Mouse (Mus musculus) right cerebral cortex, adult 2 months (tissue): ENCODE results near the gene Atp13a3.

ENCODE experiments used
- DNase-seq, 2 experiments: peaks; one replicate each; pipeline ENCODE4 v3.0.0; 2021 to 2022; ENCODE audit warnings: low spot score in 2 of 2

Gene Atp13a3

DNA sequence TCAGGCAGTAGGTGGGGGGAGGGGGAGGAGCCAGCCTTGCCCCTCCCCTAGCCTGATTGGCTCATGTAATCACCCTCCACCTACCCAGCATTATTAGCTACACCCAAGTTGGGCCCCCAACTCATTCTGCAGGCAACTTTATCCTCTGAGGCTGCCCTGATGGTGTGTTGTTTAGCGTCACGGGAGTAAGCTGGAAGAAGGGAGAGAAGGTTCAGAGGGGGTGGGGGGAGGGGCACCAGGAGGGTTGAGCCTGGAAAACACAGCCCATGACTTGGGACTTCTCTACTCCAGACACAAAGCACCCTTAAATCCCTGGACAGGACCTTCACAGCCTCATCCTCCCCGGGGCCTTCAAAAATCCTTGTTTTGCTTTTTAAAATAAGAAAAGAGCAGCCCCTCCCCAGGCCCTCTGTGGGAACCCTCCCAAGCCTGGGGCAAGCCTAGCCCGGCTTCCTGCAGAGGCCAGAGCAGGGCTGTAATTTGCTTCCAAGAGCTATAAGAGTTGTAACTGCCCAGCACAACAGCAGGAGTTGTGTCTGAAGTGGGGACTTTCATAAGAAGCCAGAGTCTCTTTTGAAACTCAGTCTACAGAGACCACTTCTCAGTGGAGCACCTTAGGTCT lies 125.0 kb downstream of the Atp13a3 start:
- no peak for DNase-seq

DNA sequence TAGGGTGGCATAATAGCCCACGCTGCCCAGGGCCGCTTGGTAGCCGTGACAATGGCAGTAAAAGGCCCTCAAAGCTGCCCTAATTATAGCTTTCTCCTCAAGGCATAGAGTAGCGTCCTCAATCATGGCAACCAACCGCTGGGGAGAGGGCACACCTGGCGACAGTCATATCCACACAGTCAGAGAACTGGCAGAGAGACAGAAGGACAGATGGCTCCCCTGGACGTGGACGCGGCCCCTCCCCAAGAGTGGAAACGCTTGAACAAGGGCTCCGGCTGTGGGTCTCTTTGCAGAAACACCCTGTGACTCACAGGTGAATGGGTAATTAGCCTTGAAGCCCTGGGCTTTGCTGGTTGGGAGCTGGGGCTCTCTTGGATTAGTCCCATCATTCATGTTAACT lies 127.4 kb downstream of the Atp13a3 start:
- DNase-seq: no peak

DNA sequence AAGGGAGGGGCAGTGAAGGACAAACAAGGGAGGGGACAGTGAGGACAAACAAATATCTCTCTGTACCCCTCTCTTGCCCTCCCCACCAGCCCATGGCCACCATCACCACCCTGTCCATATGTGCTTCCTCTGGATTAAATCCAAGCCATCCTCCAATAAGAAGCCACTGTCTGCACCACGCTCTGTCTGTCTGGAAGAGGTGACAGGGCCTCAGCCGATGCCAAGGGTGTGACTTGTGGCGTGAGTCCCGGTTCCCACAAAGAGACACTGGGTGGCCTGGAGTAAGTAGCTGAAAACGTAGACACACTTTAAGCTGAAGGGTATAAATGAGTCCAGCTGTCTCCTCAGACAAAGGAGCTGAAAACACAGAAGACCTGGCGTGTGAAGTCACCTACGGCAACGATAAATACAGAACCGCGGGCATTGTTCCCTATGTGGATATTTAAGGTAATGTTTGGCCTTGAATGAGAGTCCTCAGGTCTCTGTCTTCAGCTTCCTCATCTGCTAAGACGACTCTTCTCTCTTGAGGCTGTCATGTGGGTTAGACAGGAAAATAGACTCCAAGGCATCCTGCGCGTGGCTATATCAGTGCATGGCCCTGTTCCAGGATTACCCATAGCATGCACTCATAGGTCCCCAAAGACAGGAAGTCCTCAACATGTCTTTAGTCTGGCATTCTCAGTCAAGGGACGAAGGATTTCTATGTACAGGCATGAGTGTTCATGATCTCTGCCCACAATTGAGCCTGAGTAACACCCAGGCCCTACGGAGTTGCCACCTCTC lies 130.0 kb downstream of the Atp13a3 start:
- no peak for DNase-seq

DNA sequence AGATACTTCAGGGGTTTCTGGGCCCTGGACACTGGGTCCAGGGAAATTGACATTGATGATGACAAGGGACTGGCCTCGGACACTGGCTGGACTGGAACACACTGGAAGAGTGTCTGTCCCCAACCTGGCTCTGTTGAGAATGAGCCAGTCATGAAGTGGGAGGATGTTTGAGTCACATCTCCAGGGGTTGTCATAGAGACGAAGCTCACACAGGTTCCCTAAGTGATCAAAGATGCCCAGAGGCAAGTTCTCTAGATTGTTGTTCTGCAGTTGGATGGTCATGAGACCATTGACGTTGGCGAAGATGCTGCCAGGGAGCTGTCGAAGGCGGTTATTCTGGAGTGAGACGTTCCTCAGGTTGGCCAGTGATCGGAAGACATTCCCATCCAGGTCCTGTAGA lies 132.7 kb downstream of the Atp13a3 start:
- DNase-seq: peak; percentile 24 to 28

DNA sequence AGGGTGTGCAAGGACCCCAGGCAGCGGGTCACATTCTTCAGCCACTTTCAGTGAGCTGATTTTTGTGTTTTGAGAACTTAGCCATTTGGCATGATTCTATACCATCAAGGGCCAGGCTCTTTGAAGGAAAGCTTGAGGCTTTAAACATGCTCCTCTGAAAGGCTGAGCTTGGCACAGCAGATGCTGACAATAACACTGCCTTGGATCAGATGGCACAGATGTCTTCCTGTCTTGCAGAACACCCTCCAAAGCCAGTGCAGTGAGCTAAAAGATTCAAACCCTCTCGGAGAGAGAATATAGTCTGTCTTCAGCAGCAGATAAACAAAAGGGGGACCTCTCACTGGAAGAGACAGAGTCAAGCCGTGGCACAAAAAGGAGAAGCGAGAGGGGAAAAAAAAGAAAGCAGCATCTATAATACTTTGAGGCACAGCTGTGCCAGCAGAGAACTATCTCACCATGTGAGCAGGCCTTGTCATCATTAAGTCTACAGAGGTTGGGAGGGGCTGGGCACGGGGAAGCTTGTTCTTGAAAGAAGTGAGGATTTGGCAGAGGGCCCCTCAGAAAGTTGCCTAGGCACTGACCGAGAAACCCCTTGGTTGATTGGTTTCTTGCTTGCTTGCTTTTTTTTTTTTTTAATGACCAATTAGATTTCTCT lies 133.7 kb downstream of the Atp13a3 start:
- peak in 1 of 2 experiments; percentile 41 for DNase-seq

DNA sequence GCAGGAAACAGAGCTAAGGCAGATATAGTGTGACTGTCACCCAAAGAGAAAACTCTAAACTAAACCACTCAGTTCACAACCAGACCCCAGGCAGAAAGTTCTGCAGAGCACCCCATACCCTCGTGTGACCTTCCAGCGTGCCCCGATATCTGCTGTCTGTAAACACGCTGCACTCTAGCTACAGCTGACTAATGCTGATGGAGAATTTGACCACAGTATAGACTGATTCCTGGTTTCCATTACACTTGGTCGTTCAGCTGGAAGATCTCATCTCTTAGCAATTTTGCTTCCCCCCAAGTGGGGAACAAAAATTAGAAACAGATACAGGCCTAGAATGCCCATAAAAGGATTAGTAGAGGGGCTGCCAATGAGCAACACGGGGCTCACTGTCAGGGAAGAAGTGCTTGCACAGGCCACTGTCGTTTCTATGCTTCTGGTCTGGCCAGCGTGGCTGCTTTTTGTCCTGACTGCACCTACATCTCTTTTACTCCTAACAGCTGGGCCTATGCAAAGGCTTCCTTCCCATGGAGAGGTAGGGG lies 134.5 kb downstream of the Atp13a3 start:
- DNase-seq: no peak

DNA sequence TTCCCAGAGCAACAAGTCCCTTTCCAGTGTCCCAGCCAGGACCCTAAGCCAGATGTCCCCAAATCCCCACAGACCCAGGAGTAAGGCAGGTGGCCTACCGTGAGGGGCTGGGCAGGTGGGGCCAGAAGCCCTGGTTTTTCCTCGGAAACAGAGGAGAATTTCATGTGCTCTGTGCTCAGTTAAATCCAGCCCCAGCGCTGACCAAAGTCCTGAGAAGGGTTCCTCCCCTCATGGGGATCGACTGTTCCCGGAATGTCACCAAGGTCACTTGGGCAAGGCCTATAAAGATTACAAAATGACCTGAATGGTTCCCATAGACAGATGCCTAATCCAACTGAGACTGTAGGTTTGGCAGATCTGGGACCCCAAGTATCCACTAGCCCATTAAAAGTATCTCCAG lies 138.4 kb downstream of the Atp13a3 start, which contains the start of gene Cpn2:
Gene Cpn2, minus strand, starts transcription at position 141 of the 400 bp plus-strand sequence.
- no peak for DNase-seq

DNA sequence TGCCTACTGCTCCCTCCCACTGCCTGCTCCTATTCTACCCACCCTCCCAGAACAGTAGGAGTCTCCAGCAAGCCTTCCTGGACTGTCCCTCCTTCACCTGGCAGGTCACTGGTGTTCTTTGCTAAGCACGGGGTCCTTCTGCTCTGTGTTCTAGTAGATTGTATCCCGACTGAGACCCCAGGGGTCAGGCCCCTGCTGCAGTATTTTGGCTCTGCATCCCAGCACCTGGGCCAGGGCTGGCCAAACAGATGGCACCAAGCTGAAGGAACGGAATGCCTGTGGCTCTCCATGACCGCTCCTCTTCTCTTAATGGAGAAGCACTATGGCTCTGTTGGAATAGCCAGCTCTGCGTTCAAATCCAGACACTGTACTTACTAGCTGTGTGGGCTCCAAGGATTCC lies 139.2 kb downstream of the Atp13a3 start:
- no peak for DNase-seq

DNA sequence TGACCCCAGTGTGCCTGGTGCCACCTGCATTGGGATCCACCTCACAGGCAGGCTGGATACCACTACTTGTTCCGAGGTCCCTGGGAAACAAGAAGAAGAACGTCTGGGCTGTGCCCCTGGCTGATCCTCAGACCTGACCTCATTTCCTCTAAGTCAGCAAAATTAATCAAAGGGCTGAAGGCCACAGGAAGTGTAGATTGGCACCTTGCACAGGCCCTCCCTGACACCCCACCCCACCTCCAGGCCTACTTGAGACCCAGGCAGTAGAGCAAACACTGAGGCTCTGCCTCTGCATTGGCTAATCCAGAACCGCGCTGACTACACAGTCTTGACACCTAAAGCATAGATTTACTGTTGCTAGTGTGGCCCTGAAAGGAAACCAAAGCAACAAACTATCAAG lies 140.2 kb downstream of the Atp13a3 start:
- no peak for DNase-seq

DNA sequence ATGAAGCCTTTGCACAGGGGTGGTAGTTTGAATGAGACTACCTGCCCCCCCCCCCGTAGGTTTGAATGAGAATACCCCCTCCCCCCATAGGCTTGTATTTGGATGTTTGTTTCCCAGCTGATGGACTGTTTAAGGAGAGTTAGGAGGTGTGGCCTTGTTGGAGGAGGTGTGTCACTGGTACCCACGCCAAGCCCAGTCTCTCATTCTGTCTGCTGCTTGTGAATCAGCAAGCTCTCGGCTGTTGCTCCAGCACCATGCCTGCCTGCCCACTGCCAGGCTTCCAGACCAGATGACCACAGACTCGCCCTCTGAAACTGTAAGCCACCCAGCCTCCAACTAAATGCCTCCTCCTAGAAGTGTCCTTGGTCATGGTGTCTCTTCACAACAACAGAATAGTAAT lies 142.6 kb downstream of the Atp13a3 start:
- no peak for DNase-seq

DNA sequence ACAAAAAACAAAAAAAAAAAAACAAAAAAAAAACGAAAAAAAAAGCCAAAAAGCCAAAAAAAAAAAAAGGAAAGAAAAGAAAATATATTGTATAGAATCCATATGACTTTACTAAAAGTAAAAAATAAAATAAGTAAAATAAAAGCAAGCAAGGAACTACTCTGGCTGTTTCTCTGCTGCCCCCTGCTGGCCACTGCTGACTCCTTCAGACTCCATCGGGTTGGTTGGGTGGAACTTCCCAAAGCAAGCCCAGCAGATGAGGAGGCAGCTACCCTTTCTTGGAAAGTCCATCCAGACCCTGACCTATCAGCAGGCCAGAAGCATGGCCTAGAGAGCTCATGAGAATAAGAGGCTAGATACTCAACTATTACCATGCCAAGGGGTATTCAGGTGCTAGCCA lies 143.1 kb downstream of the Atp13a3 start:
- peak; percentile 69 to 77 for DNase-seq
